Mouse (Mus musculus): Measurements from ENCODE around the gene Mapkbp1. TPM values are rescaled to one million over a fixed set of nuclear protein-coding genes. Genes with fewer than 3 reads are reported as not detected.

Mapkbp1 gene
- polyA plus RNA-seq, 1 experiment from 2014 or later: 2.9 TPM

GRCm38 (mm10) chr2:120062248-120062647 lies 89.7 kb downstream of the Mapkbp1 start:
- Histone ChIP-seq H3K9ac (ENCODE audit: low read length) (no peak overlapping the region), H3K27me3 (ENCODE audit: control insufficient read depth, insufficient read depth, low read length) (no peaks in the 10 kb centered on the region), H3K36me3 (ENCODE audit: control insufficient read depth, insufficient read depth, low read length) (no peaks in the 10 kb centered on the region), H3K9me3 (ENCODE audit: control insufficient read depth, low read length) (no peaks in the 10 kb centered on the region), H3K4me3 (ENCODE audit: low read depth, low read length) (no peak overlapping the region), H3K27ac (replicated peaks; ENCODE audit: low read depth, low read length) (no peak overlapping the region), H3K4me1 (ENCODE audit: control insufficient read depth, insufficient read depth, low read length) (no peaks in the 10 kb centered on the region), H3K4me2 (ENCODE audit: low read depth, severe bottlenecking) (no peak overlapping the region)
- DNase-seq (ENCODE audit: low spot score) (no peak), ATAC-seq (ENCODE audit: insufficient number of reproducible peaks, low FRiP score, low TSS enrichment, low read depth) (no peak)
- 86% methylated on average over 8 of the region's 8 CpGs for WGBS

- Histone ChIP-seq H3K9me3 (ENCODE audit: control insufficient read depth, low read length) (no peaks in the 10 kb centered on the region), H3K4me1 (ENCODE audit: control insufficient read depth, insufficient read depth, low read length) (no peaks in the 10 kb centered on the region), H3K4me2 (ENCODE audit: low read depth, severe bottlenecking) (no peak overlapping the region), H3K4me3 (ENCODE audit: low read depth, low read length) (no peak overlapping the region), H3K9ac (ENCODE audit: low read length) (no peak overlapping the region), H3K36me3 (ENCODE audit: control insufficient read depth, insufficient read depth, low read length) (no peaks in the 10 kb centered on the region), H3K27ac (replicated peaks; ENCODE audit: low read depth, low read length) (no peak overlapping the region), H3K27me3 (ENCODE audit: control insufficient read depth, insufficient read depth, low read length) (no peaks in the 10 kb centered on the region)
- 78% methylated on average over 6 of the region's 6 CpGs for WGBS
- DNase-seq (ENCODE audit: low spot score) (no peak), ATAC-seq (ENCODE audit: insufficient number of reproducible peaks, low FRiP score, low TSS enrichment, low read depth) (no peak)
These were observed 92.1 kb downstream of the Mapkbp1 start for GRCm38 (mm10) chr2:120064639-120065038.

GRCm38 (mm10) chr2:120065243-120065642 lies 92.7 kb downstream of the Mapkbp1 start:
- no peak for ATAC-seq (ENCODE audit: insufficient number of reproducible peaks, low FRiP score, low TSS enrichment, low read depth)
- Histone ChIP-seq H3K27ac (replicated peaks; ENCODE audit: low read depth, low read length) (no peak overlapping the region), H3K36me3 (ENCODE audit: control insufficient read depth, insufficient read depth, low read length) (no peaks in the 10 kb centered on the region), H3K4me2 (ENCODE audit: low read depth, severe bottlenecking) (no peak overlapping the region), H3K4me1 (ENCODE audit: control insufficient read depth, insufficient read depth, low read length) (no peaks in the 10 kb centered on the region), H3K4me3 (ENCODE audit: low read depth, low read length) (no peak overlapping the region), H3K9ac (ENCODE audit: low read length) (no peak overlapping the region), H3K27me3 (ENCODE audit: control insufficient read depth, insufficient read depth, low read length) (no peaks in the 10 kb centered on the region), H3K9me3 (ENCODE audit: control insufficient read depth, low read length) (no peaks in the 10 kb centered on the region)
- no peak for DNase-seq (ENCODE audit: low spot score)
- WGBS: 86% methylated on average over 10 of the region's 10 CpGs

GRCm38 (mm10) chr2:120066224-120066623 lies 93.7 kb downstream of the Mapkbp1 start:
- WGBS: 86% methylated on average over 3 of the region's 3 CpGs
- ATAC-seq (ENCODE audit: insufficient number of reproducible peaks, low FRiP score, low TSS enrichment, low read depth) (no peak), DNase-seq (ENCODE audit: low spot score) (no peak)
- H3K27me3 ChIP-seq (ENCODE audit: control insufficient read depth, insufficient read depth, low read length): no peaks in the 10 kb centered on the region
- H3K4me3 ChIP-seq (ENCODE audit: low read depth, low read length): no peak overlapping the region
- no peaks in the 10 kb centered on the region for H3K9me3 ChIP-seq (ENCODE audit: control insufficient read depth, low read length)
- H3K4me1 ChIP-seq (ENCODE audit: control insufficient read depth, insufficient read depth, low read length): no peaks in the 10 kb centered on the region
- H3K27ac ChIP-seq (replicated peaks; ENCODE audit: low read depth, low read length): no peak overlapping the region
- no peaks in the 10 kb centered on the region for H3K36me3 ChIP-seq (ENCODE audit: control insufficient read depth, insufficient read depth, low read length)
- no peak overlapping the region for H3K4me2 ChIP-seq (ENCODE audit: low read depth, severe bottlenecking)
- H3K9ac ChIP-seq (ENCODE audit: low read length): no peak overlapping the region

GRCm38 (mm10) chr2:120068555-120069465 lies 96.3 kb downstream of the Mapkbp1 start:
- no peaks in the 10 kb centered on the region for H3K4me1 ChIP-seq (ENCODE audit: control insufficient read depth, insufficient read depth, low read length)
- H3K27me3 ChIP-seq (ENCODE audit: control insufficient read depth, insufficient read depth, low read length): no peaks in the 10 kb centered on the region
- H3K27ac ChIP-seq (replicated peaks; ENCODE audit: low read depth, low read length): no peak overlapping the region
- no peak overlapping the region for H3K4me2 ChIP-seq (ENCODE audit: low read depth, severe bottlenecking)
- no peaks in the 10 kb centered on the region for H3K9me3 ChIP-seq (ENCODE audit: control insufficient read depth, low read length)
- H3K9ac ChIP-seq (ENCODE audit: low read length): no peak overlapping the region
- no peak overlapping the region for H3K4me3 ChIP-seq (ENCODE audit: low read depth, low read length)
- no peaks in the 10 kb centered on the region for H3K36me3 ChIP-seq (ENCODE audit: control insufficient read depth, insufficient read depth, low read length)
- 0 out of 2 replicates have a peak, but pooled peaks have one; percentile 31 for ATAC-seq (ENCODE audit: insufficient number of reproducible peaks, low FRiP score, low TSS enrichment, low read depth)
- DNase-seq (ENCODE audit: low spot score): peak; percentile 52
- WGBS: 42% methylated on average over 16 of the region's 16 CpGs

GRCm38 (mm10) chr2:120069466-120069990 lies 97.0 kb downstream of the Mapkbp1 start:
- no peaks in the 10 kb centered on the region for H3K36me3 ChIP-seq (ENCODE audit: control insufficient read depth, insufficient read depth, low read length)
- no peak overlapping the region for H3K4me3 ChIP-seq (ENCODE audit: low read depth, low read length)
- no peaks in the 10 kb centered on the region for H3K4me1 ChIP-seq (ENCODE audit: control insufficient read depth, insufficient read depth, low read length)
- 0 out of 2 replicates have a peak, but pooled peaks have one; percentile 28 for ATAC-seq (ENCODE audit: insufficient number of reproducible peaks, low FRiP score, low TSS enrichment, low read depth)
- no peak for DNase-seq (ENCODE audit: low spot score)
- H3K9ac ChIP-seq (ENCODE audit: low read length): no peak overlapping the region
- no peaks in the 10 kb centered on the region for H3K27me3 ChIP-seq (ENCODE audit: control insufficient read depth, insufficient read depth, low read length)
- 73% methylated on average over 8 of the region's 8 CpGs for WGBS
- no peak overlapping the region for H3K27ac ChIP-seq (replicated peaks; ENCODE audit: low read depth, low read length)
- no peaks in the 10 kb centered on the region for H3K9me3 ChIP-seq (ENCODE audit: control insufficient read depth, low read length)
- no peak overlapping the region for H3K4me2 ChIP-seq (ENCODE audit: low read depth, severe bottlenecking)

- DNase-seq (ENCODE audit: low spot score) (no peak), ATAC-seq (ENCODE audit: insufficient number of reproducible peaks, low FRiP score, low TSS enrichment, low read depth) (no peak)
- Histone ChIP-seq H3K27ac (replicated peaks; ENCODE audit: low read depth, low read length) (no peak overlapping the region), H3K27me3 (ENCODE audit: control insufficient read depth, insufficient read depth, low read length) (peaks cover 15% of the 10 kb centered on the region), H3K4me3 (ENCODE audit: low read depth, low read length) (no peak overlapping the region), H3K4me1 (ENCODE audit: control insufficient read depth, insufficient read depth, low read length) (peaks cover 5% of the 10 kb centered on the region; the same call in 1 of the 2 replicates), H3K9me3 (ENCODE audit: control insufficient read depth, low read length) (no peaks in the 10 kb centered on the region), H3K9ac (ENCODE audit: low read length) (no peak overlapping the region), H3K4me2 (ENCODE audit: low read depth, severe bottlenecking) (no peak overlapping the region), H3K36me3 (ENCODE audit: control insufficient read depth, insufficient read depth, low read length) (no peaks in the 10 kb centered on the region)
- WGBS: 93% methylated on average over 4 of the region's 4 CpGs
These were observed 101.6 kb downstream of the Mapkbp1 start for GRCm38 (mm10) chr2:120074096-120074495.

GRCm38 (mm10) chr2:120076076-120076705 lies 103.7 kb downstream of the Mapkbp1 start:
- Histone ChIP-seq H3K36me3 (ENCODE audit: control insufficient read depth, insufficient read depth, low read length) (no peaks in the 10 kb centered on the region), H3K27ac (replicated peaks; ENCODE audit: low read depth, low read length) (no peak overlapping the region), H3K9ac (ENCODE audit: low read length) (no peak overlapping the region), H3K4me1 (ENCODE audit: control insufficient read depth, insufficient read depth, low read length) (peaks cover 5% of the 10 kb centered on the region; the same call in 1 of the 2 replicates), H3K4me3 (ENCODE audit: low read depth, low read length) (peak overlapping the region; percentile 26), H3K9me3 (ENCODE audit: control insufficient read depth, low read length) (no peaks in the 10 kb centered on the region), H3K27me3 (ENCODE audit: control insufficient read depth, insufficient read depth, low read length) (peaks cover 15% of the 10 kb centered on the region), H3K4me2 (ENCODE audit: low read depth, severe bottlenecking) (peak overlapping the region; percentile 45)
- peak; percentile 31 for ATAC-seq (ENCODE audit: insufficient number of reproducible peaks, low FRiP score, low TSS enrichment, low read depth)
- peak; percentile 75 for DNase-seq (ENCODE audit: low spot score)
- WGBS: 2% methylated on average over 36 of the region's 36 CpGs
